Mouse (Mus musculus): ENCODE data around the gene Ttc8. TPM values are rescaled to one million over a fixed set of nuclear protein-coding genes. Genes with fewer than 3 reads are reported as not detected.

The Ttc8 gene
- 23.5 and 24.3 TPM in 2 replicates for polyA plus RNA-seq (2015; fragmentation: Nextera tagmentation; extraction: Ambion mirVana)

DNA sequence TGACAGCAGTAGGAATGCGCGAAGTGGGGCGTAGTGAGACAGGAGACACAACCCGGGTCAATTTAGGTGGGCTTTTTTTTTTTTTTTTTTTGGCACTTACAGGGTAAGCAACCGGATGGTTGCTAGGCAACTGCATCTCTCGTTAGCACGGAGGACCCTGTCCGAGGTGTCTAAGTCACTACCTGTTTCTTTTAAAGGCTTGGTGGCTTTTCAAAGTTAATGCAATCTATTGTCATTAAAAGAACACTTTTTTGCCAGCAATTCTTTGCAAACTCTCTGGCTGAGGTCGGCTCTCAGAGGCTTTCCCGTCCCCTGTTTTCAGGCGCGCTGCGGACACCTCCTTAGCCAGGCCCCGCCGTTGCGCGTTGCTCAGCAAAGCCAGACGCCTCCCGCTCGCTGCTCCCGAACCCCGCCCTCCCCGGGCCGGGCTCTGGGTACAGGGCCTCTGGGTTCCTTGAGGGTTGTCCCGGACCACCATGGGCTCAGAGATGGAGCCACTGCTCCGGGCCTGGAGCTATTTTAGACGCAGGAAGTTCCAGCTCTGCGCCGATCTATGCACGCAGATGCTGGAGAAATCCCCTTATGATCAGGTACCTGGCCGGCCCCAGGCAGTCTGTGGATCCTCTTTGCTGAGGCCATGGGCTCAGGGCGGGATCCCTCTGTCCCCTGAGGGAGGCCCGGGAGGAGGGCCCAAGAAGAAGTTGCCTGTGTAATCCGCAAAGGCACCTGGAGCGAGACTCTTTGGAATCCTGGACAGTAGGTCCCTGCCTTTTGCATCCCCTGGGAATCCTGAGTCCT is at the start of gene Ttc8:
TSS of gene Ttc8 (plus strand) at position 381 of the 798 bp plus-strand sequence.

DNA sequence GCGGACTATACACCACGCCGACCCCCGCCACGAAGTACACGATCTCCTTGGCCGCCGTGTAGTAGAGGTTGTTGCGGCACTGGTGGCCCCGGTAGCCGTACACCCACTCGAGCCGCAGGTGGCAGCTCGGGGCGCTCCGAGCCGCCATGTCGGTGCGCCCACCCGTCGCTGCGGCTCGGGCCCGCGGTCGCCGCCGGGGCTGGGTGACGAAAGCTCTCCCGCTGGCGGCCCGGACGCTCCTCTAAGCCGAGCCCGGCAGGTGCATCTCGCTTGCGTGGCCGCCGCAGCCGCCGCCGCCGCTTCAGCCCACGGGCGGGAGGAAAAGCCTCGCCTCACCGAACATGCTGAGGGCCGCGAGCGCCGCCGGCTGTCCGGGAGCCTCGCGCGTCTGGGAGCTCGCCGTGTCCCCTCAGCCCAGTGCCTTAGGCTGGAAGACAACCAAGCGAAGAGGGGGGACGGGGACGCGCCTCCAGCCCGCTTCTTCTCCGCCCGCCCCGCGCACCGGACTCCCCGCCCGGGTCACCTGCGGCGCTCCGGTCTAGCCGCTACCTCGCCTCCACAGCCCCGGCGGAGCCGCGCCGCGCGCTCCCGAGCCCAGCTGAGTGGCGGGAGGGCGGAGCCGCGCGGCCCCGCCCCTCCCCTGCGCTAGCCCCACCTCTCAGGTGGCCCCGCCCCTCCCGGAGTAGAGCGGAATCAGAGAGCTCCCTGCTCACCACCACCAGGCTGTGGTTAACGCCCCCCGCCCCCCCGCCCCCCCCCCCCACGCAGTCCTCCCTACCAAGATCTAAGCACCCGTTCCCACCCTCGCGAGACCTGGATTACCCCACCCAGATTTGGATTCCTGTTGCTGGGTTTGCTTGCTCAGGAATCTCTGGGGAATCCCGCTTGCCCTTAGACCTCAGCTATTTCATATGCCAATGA is 19.2 kb upstream of the Ttc8 start, which contains the start of gene Eml5:
TSS of gene Eml5 (minus strand) at position 604 of the 921 bp plus-strand sequence.

Other genes with a start within 250 kb of the Ttc8 start
- gene Ptpn21, start 183.2 kb upstream of the Ttc8 start, polyA plus RNA-seq (2015; fragmentation: Nextera tagmentation; extraction: Ambion mirVana): 2.8 and 3.7 TPM in 2 replicates
- 85.2 and 90.7 TPM in 2 replicates for gene Zc3h14, start 173.6 kb upstream of the Ttc8 start, polyA plus RNA-seq (2015; fragmentation: Nextera tagmentation; extraction: Ambion mirVana)
- 12.0 and 14.9 TPM in 2 replicates for gene Eml5, start 19.1 kb upstream of the Ttc8 start, polyA plus RNA-seq (2015; fragmentation: Nextera tagmentation; extraction: Ambion mirVana)

Data from neural tube, postnatal 0 days (tissue).